Mouse (Mus musculus): Measurements from ENCODE around the gene Ttc25.
"Not testable (repeated sequence)": the region's sequence is repeated elsewhere in the genome, so short reads cannot be mapped to it uniquely, and the experiment has no call there.

Ttc25 gene

GRCm38 (mm10) chr11:100570430-100571201 lies 25.2 kb downstream of the Ttc25 start:
- DNase-seq (ENCODE audit: low read depth, low spot score): peak; percentile 75

- DNase-seq (ENCODE audit: low read depth, low spot score): no peak
Observed at GRCm38 (mm10) chr11:100571202-100571567, 25.8 kb downstream of the Ttc25 start.

- DNase-seq (ENCODE audit: low read depth, low spot score): no peak
Observed at GRCm38 (mm10) chr11:100574188-100574587, 28.8 kb downstream of the Ttc25 start.

GRCm38 (mm10) chr11:100574708-100575483 lies 29.5 kb downstream of the Ttc25 start, which contains the start of gene Cnp:
TSS of gene Cnp (plus strand) at chr11:100574904.
- DNase-seq (ENCODE audit: low read depth, low spot score): peak; percentile 45

GRCm38 (mm10) chr11:100575484-100575855 lies 30.1 kb downstream of the Ttc25 start:
- no peak for DNase-seq (ENCODE audit: low read depth, low spot score)

GRCm38 (mm10) chr11:100576256-100576655 lies 30.8 kb downstream of the Ttc25 start:
- DNase-seq (ENCODE audit: low read depth, low spot score): no peak

GRCm38 (mm10) chr11:100577852-100578599 lies 32.6 kb downstream of the Ttc25 start:
- DNase-seq (ENCODE audit: low read depth, low spot score): no peak

GRCm38 (mm10) chr11:100579116-100579799 lies 33.9 kb downstream of the Ttc25 start:
- DNase-seq (ENCODE audit: low read depth, low spot score): no peak

- no peak for DNase-seq (ENCODE audit: low read depth, low spot score)
Observed at GRCm38 (mm10) chr11:100580275-100580674, 34.9 kb downstream of the Ttc25 start.

GRCm38 (mm10) chr11:100581756-100582155 lies 36.3 kb downstream of the Ttc25 start:
- no peak for DNase-seq (ENCODE audit: low read depth, low spot score)

- not testable (repeated sequence) for DNase-seq (ENCODE audit: low read depth, low spot score)
Observed at GRCm38 (mm10) chr11:100582413-100582812, 37.0 kb downstream of the Ttc25 start.

- DNase-seq (ENCODE audit: low read depth, low spot score): no peak
Observed at GRCm38 (mm10) chr11:100582836-100583235, 37.4 kb downstream of the Ttc25 start.

- no peak for DNase-seq (ENCODE audit: low read depth, low spot score)
Observed at GRCm38 (mm10) chr11:100584561-100584961, 39.2 kb downstream of the Ttc25 start.

- no peak for DNase-seq (ENCODE audit: low read depth, low spot score)
Observed at GRCm38 (mm10) chr11:100585148-100585547, 39.7 kb downstream of the Ttc25 start.

GRCm38 (mm10) chr11:100588462-100588861 lies 43.1 kb downstream of the Ttc25 start:
- DNase-seq (ENCODE audit: low read depth, low spot score): no peak

GRCm38 (mm10) chr11:100592346-100593046 lies 47.1 kb downstream of the Ttc25 start:
- DNase-seq (ENCODE audit: low read depth, low spot score): no peak

GRCm38 (mm10) chr11:100594608-100595007 lies 49.2 kb downstream of the Ttc25 start:
- DNase-seq (ENCODE audit: low read depth, low spot score): no peak

GRCm38 (mm10) chr11:100595533-100595932 lies 50.1 kb downstream of the Ttc25 start:
- no peak for DNase-seq (ENCODE audit: low read depth, low spot score)

- no peak for DNase-seq (ENCODE audit: low read depth, low spot score)
Observed at GRCm38 (mm10) chr11:100598074-100598473, 52.7 kb downstream of the Ttc25 start.

- DNase-seq (ENCODE audit: low read depth, low spot score): no peak
Observed at GRCm38 (mm10) chr11:100601372-100601771, 56.0 kb downstream of the Ttc25 start.

GRCm38 (mm10) chr11:100603155-100603554 lies 57.7 kb downstream of the Ttc25 start:
- DNase-seq (ENCODE audit: low read depth, low spot score): no peak
